Mouse (Mus musculus): ENCODE results near the gene Myrfl. TPM values are rescaled to one million over a fixed set of nuclear protein-coding genes. Genes with fewer than 3 reads are reported as not detected.

Myrfl gene
- polyA plus RNA-seq, 1 experiment: not detected

- Histone ChIP-seq H3K4me3 (ENCODE audit: insufficient read depth, poor library complexity, severe bottlenecking) (no peak overlapping the region), H3K79me3 (ENCODE audit: low read depth) (no peaks in the 10 kb centered on the region), H3K79me2 (ENCODE audit: control insufficient read depth, insufficient read depth) (no peaks in the 10 kb centered on the region), H3K27me3 (ENCODE audit: control insufficient read depth, insufficient read depth, insufficient read length) (no peaks in the 10 kb centered on the region), H3K36me3 (ENCODE audit: control insufficient read depth, insufficient read depth) (peaks cover 62% of the 10 kb centered on the region), H3ac (ENCODE audit: control insufficient read depth, insufficient read length, low read depth) (no peak overlapping the region)
- no peak for TF ChIP-seq MAX (IDR thresholded peaks at IDR 0.05)
- no peak for TF ChIP-seq FOSL1 (IDR thresholded peaks at IDR 0.05; ENCODE audit: insufficient read depth, low read length, poor library complexity, severe bottlenecking)
- TF ChIP-seq MYOG (IDR thresholded peaks at IDR 0.05; ENCODE audit: control insufficient read depth, extremely low read depth, insufficient read length): no peak
- no peak for TF ChIP-seq CTCF (IDR thresholded peaks at IDR 0.05; ENCODE audit: control insufficient read depth, insufficient read depth, insufficient read length)
- no peak for TF ChIP-seq CEBPB (IDR thresholded peaks at IDR 0.05; ENCODE audit: low read depth)
- TF ChIP-seq MYOD1 (IDR thresholded peaks at IDR 0.05; ENCODE audit: control insufficient read depth, insufficient read length, low read depth): no peak
- TF ChIP-seq USF1 (IDR thresholded peaks at IDR 0.05; ENCODE audit: low read depth): no peak
These were observed 16.1 kb upstream of the Myrfl start for GRCm38 (mm10) chr10:116912850-116913249.

GRCm38 (mm10) chr10:116908901-116909642 is 12.4 kb upstream of the Myrfl start:
- H3K79me3 ChIP-seq (ENCODE audit: low read depth): no peaks in the 10 kb centered on the region
- no peak overlapping the region for H3ac ChIP-seq (ENCODE audit: control insufficient read depth, insufficient read length, low read depth)
- TF ChIP-seq MYOG (IDR thresholded peaks at IDR 0.05; ENCODE audit: control insufficient read depth, extremely low read depth, insufficient read length) (no peak), CEBPB (IDR thresholded peaks at IDR 0.05; ENCODE audit: low read depth) (no peak), MAX (IDR thresholded peaks at IDR 0.05) (no peak), USF1 (IDR thresholded peaks at IDR 0.05; ENCODE audit: low read depth) (no peak)
- H3K4me3 ChIP-seq (ENCODE audit: insufficient read depth, poor library complexity, severe bottlenecking): no peak overlapping the region
- peaks cover 71% of the 10 kb centered on the region for H3K36me3 ChIP-seq (ENCODE audit: control insufficient read depth, insufficient read depth)
- no peaks in the 10 kb centered on the region for H3K27me3 ChIP-seq (ENCODE audit: control insufficient read depth, insufficient read depth, insufficient read length)
- H3K79me2 ChIP-seq (ENCODE audit: control insufficient read depth, insufficient read depth): no peaks in the 10 kb centered on the region

GRCm38 (mm10) chr10:116906794-116907193 is 10.1 kb upstream of the Myrfl start:
- Histone ChIP-seq H3K79me3 (ENCODE audit: low read depth) (no peaks in the 10 kb centered on the region), H3K79me2 (ENCODE audit: control insufficient read depth, insufficient read depth) (no peaks in the 10 kb centered on the region), H3K27me3 (ENCODE audit: control insufficient read depth, insufficient read depth, insufficient read length) (no peaks in the 10 kb centered on the region), H3K36me3 (ENCODE audit: control insufficient read depth, insufficient read depth) (peaks cover 60% of the 10 kb centered on the region), H3ac (ENCODE audit: control insufficient read depth, insufficient read length, low read depth) (no peak overlapping the region), H3K4me3 (ENCODE audit: insufficient read depth, poor library complexity, severe bottlenecking) (no peak overlapping the region)
- TF ChIP-seq MYOD1 (IDR thresholded peaks at IDR 0.05; ENCODE audit: control insufficient read depth, insufficient read length, low read depth): no peak
- TF ChIP-seq USF1 (IDR thresholded peaks at IDR 0.05; ENCODE audit: low read depth): no peak
- no peak for TF ChIP-seq CTCF (IDR thresholded peaks at IDR 0.05; ENCODE audit: control insufficient read depth, insufficient read depth, insufficient read length)
- no peak for TF ChIP-seq MAX (IDR thresholded peaks at IDR 0.05)
- TF ChIP-seq MYOG (IDR thresholded peaks at IDR 0.05; ENCODE audit: control insufficient read depth, extremely low read depth, insufficient read length): no peak
- no peak for TF ChIP-seq FOSL1 (IDR thresholded peaks at IDR 0.05; ENCODE audit: insufficient read depth, low read length, poor library complexity, severe bottlenecking)
- no peak for TF ChIP-seq CEBPB (IDR thresholded peaks at IDR 0.05; ENCODE audit: low read depth)

GRCm38 (mm10) chr10:116904503-116904908 is 7.8 kb upstream of the Myrfl start:
- Histone ChIP-seq H3ac (ENCODE audit: control insufficient read depth, insufficient read length, low read depth) (no peak overlapping the region), H3K79me2 (ENCODE audit: control insufficient read depth, insufficient read depth) (no peaks in the 10 kb centered on the region), H3K79me3 (ENCODE audit: low read depth) (no peaks in the 10 kb centered on the region), H3K36me3 (ENCODE audit: control insufficient read depth, insufficient read depth) (peaks cover 46% of the 10 kb centered on the region), H3K4me3 (ENCODE audit: insufficient read depth, poor library complexity, severe bottlenecking) (no peak overlapping the region), H3K27me3 (ENCODE audit: control insufficient read depth, insufficient read depth, insufficient read length) (no peaks in the 10 kb centered on the region)
- no peak for TF ChIP-seq CEBPB (IDR thresholded peaks at IDR 0.05; ENCODE audit: low read depth)

GRCm38 (mm10) chr10:116895108-116895833 is 1.4 kb downstream of the Myrfl start:
- H3K4me3 ChIP-seq (ENCODE audit: insufficient read depth, poor library complexity, severe bottlenecking): no peak overlapping the region
- no peaks in the 10 kb centered on the region for H3K27me3 ChIP-seq (ENCODE audit: control insufficient read depth, insufficient read depth, insufficient read length)
- no peak for TF ChIP-seq FOSL1 (IDR thresholded peaks at IDR 0.05; ENCODE audit: insufficient read depth, low read length, poor library complexity, severe bottlenecking)
- no peaks in the 10 kb centered on the region for H3K79me2 ChIP-seq (ENCODE audit: control insufficient read depth, insufficient read depth)
- no peak overlapping the region for H3ac ChIP-seq (ENCODE audit: control insufficient read depth, insufficient read length, low read depth)
- no peaks in the 10 kb centered on the region for H3K79me3 ChIP-seq (ENCODE audit: low read depth)
- H3K36me3 ChIP-seq (ENCODE audit: control insufficient read depth, insufficient read depth): no peaks in the 10 kb centered on the region

- Histone ChIP-seq H3K36me3 (ENCODE audit: control insufficient read depth, insufficient read depth) (no peaks in the 10 kb centered on the region), H3K79me2 (ENCODE audit: control insufficient read depth, insufficient read depth) (no peaks in the 10 kb centered on the region), H3K27me3 (ENCODE audit: control insufficient read depth, insufficient read depth, insufficient read length) (no peaks in the 10 kb centered on the region), H3K4me3 (ENCODE audit: insufficient read depth, poor library complexity, severe bottlenecking) (no peak overlapping the region), H3K79me3 (ENCODE audit: low read depth) (no peaks in the 10 kb centered on the region), H3ac (ENCODE audit: control insufficient read depth, insufficient read length, low read depth) (no peak overlapping the region)
- TF ChIP-seq FOSL1 (IDR thresholded peaks at IDR 0.05; ENCODE audit: insufficient read depth, low read length, poor library complexity, severe bottlenecking) (no peak), MYOG (IDR thresholded peaks at IDR 0.05; ENCODE audit: control insufficient read depth, extremely low read depth, insufficient read length) (no peak), MAX (IDR thresholded peaks at IDR 0.05) (no peak), CTCF (IDR thresholded peaks at IDR 0.05; ENCODE audit: control insufficient read depth, insufficient read depth, insufficient read length) (no peak), CEBPB (IDR thresholded peaks at IDR 0.05; ENCODE audit: low read depth) (no peak), MYOD1 (IDR thresholded peaks at IDR 0.05; ENCODE audit: control insufficient read depth, insufficient read length, low read depth) (no peak), USF1 (IDR thresholded peaks at IDR 0.05; ENCODE audit: low read depth) (no peak)
These were observed 2.2 kb downstream of the Myrfl start for GRCm38 (mm10) chr10:116894540-116894939.

All from C2C12 (cell line).